Mouse (Mus musculus) adrenal gland, postnatal 10 days (tissue): ENCODE measurements around the gene Mettl26. TPM values are rescaled to one million over a fixed set of nuclear protein-coding genes. Genes with fewer than 3 reads are reported as not detected.
A peak's percentile ranks its signal among the peaks of the same experiment; 100 is the strongest.

ENCODE experiments used
- DNase-seq: peaks from one replicate; pipeline ENCODE4 v3.0.0; 2021; ENCODE audit warnings: mixed read lengths
- microRNA-seq: library from miRNA; unstranded; fragments of <30 nt; microRNA quantifications from one replicate; pipeline ENCODE4 v1.2.0, GENCODE M21; 2021
- total RNA-seq, 2 experiments: library from RNA; stranded (reverse); gene quantifications; 2 replicates each; pipeline ENCODE4 v1.2.3; 2021

Gene Mettl26
- total RNA-seq, 2 experiments from 2014 or later, result 66.8 to 69.2 TPM

DNA sequence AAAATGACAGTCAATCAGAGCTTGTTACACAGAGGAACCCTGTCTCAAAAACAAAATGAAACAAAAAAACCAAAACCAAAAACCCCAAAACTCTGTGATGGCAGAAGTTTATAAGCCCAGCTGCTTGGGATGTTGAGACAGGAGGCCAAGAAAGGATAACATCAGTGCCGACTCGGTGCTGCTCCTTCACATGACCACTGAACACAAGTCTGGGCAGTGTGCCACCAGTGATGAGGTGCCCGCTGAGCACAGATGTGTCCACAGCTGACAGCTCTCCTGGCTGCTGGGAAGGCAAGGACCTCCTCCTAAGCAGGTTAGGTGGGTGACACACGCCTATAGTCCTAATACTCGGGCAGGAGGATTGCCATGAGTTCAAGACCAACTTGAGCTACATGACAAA, 47.2 kb downstream of the Mettl26 start:
- no peak for DNase-seq

DNA sequence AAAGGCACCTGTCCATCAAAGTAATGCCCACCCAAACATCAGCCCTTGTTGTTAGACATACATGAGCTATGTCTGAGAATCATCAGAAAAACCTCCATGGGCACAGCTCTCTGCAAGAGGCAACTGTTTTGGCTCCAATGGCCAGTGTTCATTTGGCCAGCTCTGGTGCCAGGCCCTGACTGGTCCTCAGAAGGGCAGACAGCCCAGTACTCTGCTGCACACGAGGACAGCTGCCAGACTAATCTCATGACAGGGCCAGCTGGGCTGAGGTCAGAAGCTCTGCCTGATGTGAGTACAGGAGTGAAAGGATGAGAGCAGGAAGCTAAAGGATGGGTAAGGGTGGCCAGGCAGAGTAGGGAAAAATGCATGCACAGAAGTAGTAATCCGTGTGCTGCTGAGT, 50.5 kb downstream of the Mettl26 start:
- DNase-seq, result peak; percentile 68

Small RNAs within 50 kb of the gene (microRNA-seq; reads per million reads assigned to microRNA genes)
- gene Mir3082, result 4.6 reads per million, percentile 3 among the genes with 10 or more reads in this experiment

Other genes starting within 250 kb of the Mettl26 start
- under 1 TPM in 1 of 2 experiments, not detected in 1; 0.70 TPM for gene Gng13, start 157.9 kb upstream of the Mettl26 start, total RNA-seq
- gene Chtf18, start 147.7 kb upstream of the Mettl26 start, total RNA-seq, result 10 to 100 TPM in 1 of 2 experiments, 1 to 10 TPM in 1; 7.9 to 11.2 TPM
- 10 to 100 TPM in 1 of 2 experiments, 1 to 10 TPM in 1; 9.5 to 11.0 TPM for gene Rpusd1, start 147.4 kb upstream of the Mettl26 start, total RNA-seq
- not detected for gene Mslnl, start 139.0 kb upstream of the Mettl26 start, total RNA-seq
- gene Msln, start 120.7 kb upstream of the Mettl26 start, total RNA-seq, result 10 to 100 TPM; 13.6 to 19.0 TPM
- 10 to 100 TPM; 31.9 to 39.7 TPM for gene Narfl, start 101.3 kb upstream of the Mettl26 start, total RNA-seq
- gene Haghl, start 89.4 kb upstream of the Mettl26 start, total RNA-seq, result 10 to 100 TPM; 22.5 to 35.3 TPM
- gene Ccdc78, start 88.5 kb upstream of the Mettl26 start, total RNA-seq, result not detected
- gene Fam173a, start 82.2 kb upstream of the Mettl26 start, total RNA-seq, result 10 to 100 TPM; 63.1 to 76.4 TPM
- under 1 TPM in 1 of 2 experiments, not detected in 1; 0.48 TPM for gene AC134908.4, start 79.4 kb upstream of the Mettl26 start, total RNA-seq
- 10 to 100 TPM; 28.0 to 45.1 TPM for gene Metrn, start 77.9 kb upstream of the Mettl26 start, total RNA-seq
- 10 to 100 TPM; 11.6 to 14.5 TPM for gene Fbxl16, start 66.0 kb upstream of the Mettl26 start, total RNA-seq
- gene Wdr24, start 51.4 kb upstream of the Mettl26 start, total RNA-seq, result 10 to 100 TPM; 17.6 to 23.1 TPM
- gene Jmjd8, start 46.2 kb upstream of the Mettl26 start, total RNA-seq, result 10 to 100 TPM; 54.9 to 62.3 TPM
- gene Stub1, start 41.7 kb upstream of the Mettl26 start, total RNA-seq, result 100 to 1,000 TPM; 138 to 157 TPM
- gene Rhbdl1, start 37.8 kb upstream of the Mettl26 start, total RNA-seq, result 10 to 100 TPM; 11.9 to 14.6 TPM
- 10 to 100 TPM in 1 of 2 experiments, 1 to 10 TPM in 1; 7.0 to 12.3 TPM for gene Gm20683, start 33.3 kb upstream of the Mettl26 start, total RNA-seq
- 10 to 100 TPM; 71.6 to 98.5 TPM for gene Rhot2, start 30.2 kb upstream of the Mettl26 start, total RNA-seq
- gene Wdr90, start 13.6 kb upstream of the Mettl26 start, total RNA-seq, result 10 to 100 TPM; 17.5 to 24.1 TPM
- gene Mcrip2, start 6.3 kb upstream of the Mettl26 start, total RNA-seq, result 100 to 1,000 TPM; 319 to 366 TPM
- 1 to 10 TPM in 1 of 2 experiments, under 1 TPM in 1; 0.78 to 2.7 TPM for gene Wfikkn1, start 5.8 kb downstream of the Mettl26 start, total RNA-seq
- gene Rab40c, start 44.7 kb downstream of the Mettl26 start, total RNA-seq, result 10 to 100 TPM; 16.9 to 25.6 TPM
- 100 to 1,000 TPM; 101 to 118 TPM for gene Pigq, start 69.9 kb downstream of the Mettl26 start, total RNA-seq
- gene Nhlrc4, start 69.9 kb downstream of the Mettl26 start, total RNA-seq, result 1 to 10 TPM in 1 of 2 experiments, under 1 TPM in 1; 0.30 to 1.4 TPM
- not detected for gene A930017K11Rik, start 77.5 kb downstream of the Mettl26 start, total RNA-seq
- gene Capn15, start 110.7 kb downstream of the Mettl26 start, total RNA-seq, result 10 to 100 TPM; 15.8 to 16.2 TPM
- gene Rab11fip3, start 194.5 kb downstream of the Mettl26 start, total RNA-seq, result 10 to 100 TPM; 15.3 to 23.8 TPM
- 10 to 100 TPM; 50.4 to 63.7 TPM for gene Decr2, start 215.3 kb downstream of the Mettl26 start, total RNA-seq
- gene Nme4, start 220.5 kb downstream of the Mettl26 start, total RNA-seq, result 1 to 10 TPM; 4.5 to 6.5 TPM
- gene Tmem8, start 238.2 kb downstream of the Mettl26 start, total RNA-seq, result 1 to 10 TPM; 4.2 to 4.9 TPM
- gene Mrpl28, start 248.4 kb downstream of the Mettl26 start, total RNA-seq, result 100 to 1,000 TPM; 100 to 101 TPM